Mouse (Mus musculus): ENCODE measurements around the gene Hoxc13.

DNA sequence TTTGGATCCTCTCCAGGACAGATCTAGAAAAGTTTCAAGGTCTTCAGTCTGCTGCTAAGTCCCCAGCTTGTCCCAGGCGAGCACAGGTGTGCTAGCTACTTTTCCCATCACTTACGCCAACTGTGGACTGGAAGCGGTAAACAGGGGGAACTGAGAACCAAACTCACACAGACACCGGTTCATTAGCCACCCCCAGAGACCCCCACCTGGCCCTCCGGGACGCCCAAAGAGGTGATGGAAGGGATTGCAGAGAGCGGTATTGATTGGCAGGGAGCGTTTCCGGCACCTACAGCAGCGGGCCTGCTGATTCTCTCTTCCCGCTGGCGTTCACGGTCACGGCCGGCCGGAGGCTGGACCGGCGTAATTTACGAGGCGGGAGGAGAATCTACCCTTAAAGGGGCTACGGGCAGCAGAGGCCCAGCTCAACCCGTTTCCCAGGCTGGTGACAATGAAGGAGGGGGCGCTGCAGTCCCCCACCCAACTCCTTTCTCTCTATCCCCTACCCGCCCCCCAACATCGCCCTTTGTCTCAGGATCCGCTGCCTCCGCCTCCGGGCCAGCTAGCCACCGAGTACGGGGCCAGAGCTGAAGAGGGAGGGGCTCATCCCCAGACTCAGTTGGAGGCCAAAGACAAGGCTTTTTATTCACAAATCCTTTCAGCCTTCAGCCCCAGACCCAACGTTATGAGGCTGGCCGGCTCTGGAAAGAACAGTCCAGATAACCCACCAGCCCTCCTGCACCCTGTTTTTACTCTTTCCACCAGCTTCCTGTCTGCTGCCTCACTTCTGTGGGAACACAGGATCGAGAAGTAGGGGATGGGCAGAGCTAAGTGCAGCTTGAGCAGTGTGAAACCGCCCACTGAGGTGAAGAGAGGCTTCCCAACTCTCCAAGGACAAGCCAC lies 18.6 kb downstream of the Hoxc13 start:
- no peak for TF ChIP-seq POLR2A (IDR thresholded peaks at IDR 0.05; ENCODE audit: borderline replicate concordance, insufficient read depth, low read length)
- TF ChIP-seq CTCF (IDR thresholded peaks at IDR 0.05; ENCODE audit: borderline replicate concordance, insufficient read depth, low read depth, low read length) = no peak

Measured in cerebellum, adult 2 months (tissue).